ENCODE assay signal across 20 mouse cellular contexts in genomic region chr5:35989986-35990735, GRCm38 (mm10).
DNase-seq lines count a peak whose midpoint lies in the region; ATAC-seq lines count a peak whose summit lies in the region.
"Had no signal": no experiment of that assay in that cellular context is flagged by ENCODE, and none has a peak within 500 bp of the region (broad histone marks: within the 10 kb centered on the region; RNA-seq: fewer than 3 reads in every experiment).

No protein-coding gene starts in this region.

- no peaks in the 10 kb centered on the region for H3K4me1 ChIP-seq in hindbrain, embryonic 13.5 days (replicated peaks)
- no peaks in the 10 kb centered on the region; the same call in 1 of the 2 replicates for H3K4me1 ChIP-seq in hindbrain, embryonic 14.5 days (replicated peaks; ENCODE audit: control insufficient read depth, insufficient read depth, low read length)
- no peaks in the 10 kb centered on the region for H3K4me1 ChIP-seq in forebrain, embryonic 10.5 days
- H3K4me1 ChIP-seq: embryonic facial prominence, embryonic 15.5 days; forebrain, embryonic 12.5 days; intestine, embryonic 15.5 days; liver, embryonic 15.5 days; neural tube, embryonic 12.5 days had no signal

- no peak overlapping the region for H3K4me2 ChIP-seq in hindbrain, embryonic 13.5 days
- H3K4me2 ChIP-seq in hindbrain, embryonic 14.5 days (replicated peaks), result no peak overlapping the region
- H3K4me2 ChIP-seq: embryonic facial prominence, embryonic 15.5 days; forebrain, embryonic 12.5 days; heart, embryonic 12.5 days; intestine, embryonic 15.5 days; liver, embryonic 15.5 days; neural tube, embryonic 12.5 days had no signal

- no peaks in the 10 kb centered on the region for H3K9me3 ChIP-seq in hindbrain, embryonic 13.5 days
- no peaks in the 10 kb centered on the region for H3K9me3 ChIP-seq in hindbrain, embryonic 14.5 days (ENCODE audit: control insufficient read depth, low read length)
- no peaks in the 10 kb centered on the region for H3K9me3 ChIP-seq in forebrain, embryonic 10.5 days
- H3K9me3 ChIP-seq: embryonic facial prominence, embryonic 15.5 days; forebrain, embryonic 12.5 days; G1E; heart, embryonic 12.5 days; intestine, embryonic 15.5 days; liver, embryonic 15.5 days; neural tube, embryonic 12.5 days had no signal

- H3K27me3 ChIP-seq in hindbrain, embryonic 13.5 days, result no peaks in the 10 kb centered on the region
- H3K27me3 ChIP-seq in hindbrain, embryonic 14.5 days (ENCODE audit: control insufficient read depth, insufficient read depth, low read length), result no peaks in the 10 kb centered on the region
- no peaks in the 10 kb centered on the region for H3K27me3 ChIP-seq in forebrain, embryonic 10.5 days (ENCODE audit: poor library complexity, severe bottlenecking)
- H3K27me3 ChIP-seq: embryonic facial prominence, embryonic 15.5 days; forebrain, embryonic 12.5 days; heart, embryonic 12.5 days; intestine, embryonic 15.5 days; liver, embryonic 15.5 days; neural tube, embryonic 12.5 days had no signal

- no peak overlapping the region for H3K27ac ChIP-seq in hindbrain, embryonic 13.5 days
- no peak overlapping the region; the same call in 1 of the 2 replicates for H3K27ac ChIP-seq in hindbrain, embryonic 14.5 days
- no peak overlapping the region for H3K27ac ChIP-seq in forebrain, embryonic 10.5 days
- H3K27ac ChIP-seq: embryonic facial prominence, embryonic 15.5 days; forebrain, embryonic 12.5 days; intestine, embryonic 15.5 days; kidney, postnatal 0 days; layer of hippocampus, adult 2 months; liver, embryonic 15.5 days; neural tube, embryonic 12.5 days had no signal

- peaks cover 94% of the 10 kb centered on the region for H3K36me3 ChIP-seq in hindbrain, embryonic 13.5 days
- H3K36me3 ChIP-seq in hindbrain, embryonic 14.5 days (replicated peaks; ENCODE audit: control insufficient read depth, insufficient read depth), result peaks cover 93% of the 10 kb centered on the region
- H3K36me3 ChIP-seq in forebrain, embryonic 10.5 days (replicated peaks), result peaks cover 69% of the 10 kb centered on the region
- H3K36me3 ChIP-seq: G1E; liver, embryonic 15.5 days had no signal

- DNase-seq in hindbrain, embryonic 14.5 days (ENCODE audit: low spot score), result no peak
- peak; percentile 78 for DNase-seq in A20 (ENCODE audit: low read depth, low spot score)
- peak; percentile 40 for DNase-seq in Muller cell, postnatal 12 days (ENCODE audit: inconsistent ontology term)
- DNase-seq in cerebellum, adult 9-10 months, result peak; percentile 55
- DNase-seq in forebrain, embryonic 10.5 days (ENCODE audit: extremely low spot score, low spot score), result no peak
- DNase-seq in left cerebral cortex, adult 9 months (ENCODE audit: low spot score in 2 of 2), result no peak
- DNase-seq: B cell, adult 2 months; lung, postnatal 10 days; spleen, adult 18-20 months had no signal

- 78% methylated on average over 11 of the region's 11 CpGs for WGBS in hindbrain, embryonic 13.5 days
- WGBS in hindbrain, embryonic 14.5 days, result 72% methylated on average over 11 of the region's 11 CpGs
- WGBS in forebrain, embryonic 10.5 days, result 75% methylated on average over 11 of the region's 11 CpGs

- H3K9ac ChIP-seq in hindbrain, embryonic 13.5 days, result no peak overlapping the region
- no peak overlapping the region for H3K9ac ChIP-seq in hindbrain, embryonic 14.5 days
- H3K9ac ChIP-seq: embryonic facial prominence, embryonic 15.5 days; forebrain, embryonic 12.5 days; heart, embryonic 12.5 days; intestine, embryonic 15.5 days; liver, embryonic 15.5 days; neural tube, embryonic 12.5 days had no signal

- ATAC-seq in hindbrain, embryonic 13.5 days (ENCODE audit: low FRiP score), result 0 out of 2 replicates have a peak, but pooled peaks have one; percentile 22
- ATAC-seq in hindbrain, embryonic 14.5 days (ENCODE audit: low FRiP score), result no peak
- no peak for ATAC-seq in megakaryocyte, adult 5-6 weeks (ENCODE audit: poor library complexity, severe bottlenecking)
- ATAC-seq: intestine, embryonic 15.5 days had no signal

- H3K4me3 ChIP-seq in hindbrain, embryonic 13.5 days, result no peak overlapping the region
- H3K4me3 ChIP-seq in hindbrain, embryonic 14.5 days (replicated peaks; ENCODE audit: low read length), result no peak overlapping the region
- no peak overlapping the region for H3K4me3 ChIP-seq in forebrain, embryonic 10.5 days
- H3K4me3 ChIP-seq: embryonic facial prominence, embryonic 15.5 days; forebrain, embryonic 12.5 days; heart, embryonic 12.5 days; intestine, embryonic 15.5 days; layer of hippocampus, adult 2 months; liver, embryonic 15.5 days; neural tube, embryonic 12.5 days had no signal

Comparison
In these comparisons a context has a peak if more than half of its experiments do, and no peak if none do; other contexts are left out.
1. DNase-seq: peak in A20 (single experiment), Muller cell, postnatal 12 days (single experiment) and cerebellum, adult 9-10 months (single experiment); none in hindbrain, embryonic 14.5 days (single experiment), forebrain, embryonic 10.5 days (single experiment) and left cerebral cortex, adult 9 months (0 of 2).